Mouse (Mus musculus) ES-Bruce4 (cell line): ENCODE data around the gene Ksr1. TPM values are rescaled to one million over a fixed set of nuclear protein-coding genes. Genes with fewer than 3 reads are reported as not detected.
A peak's percentile ranks its signal among the peaks of the same experiment; 100 is the strongest.

Experiments
- H3K27ac ChIP-seq: 2 replicates; pipeline ENCODE4 v1.5.1; 2012; ENCODE audit warnings: low read length, inconsistent platforms; ENCODE audit not compliant: insufficient read depth
- H3K27me3 ChIP-seq: 2 replicates; pipeline ENCODE4 v1.6.1; 2012; ENCODE audit warnings: mild to moderate bottlenecking, low read length, inconsistent platforms; ENCODE audit not compliant: control insufficient read depth, poor library complexity, insufficient read depth, severe bottlenecking
- H3K36me3 ChIP-seq: 2 replicates; pipeline ENCODE4 v1.6.1; 2012; ENCODE audit warnings: inconsistent platforms, mild to moderate bottlenecking, low read length, moderate library complexity; ENCODE audit not compliant: control insufficient read depth, poor library complexity, insufficient read depth, severe bottlenecking
- H3K4me1 ChIP-seq: one replicate; pipeline ENCODE4 v1.8.1; 2011; ENCODE audit warnings: low read length; ENCODE audit not compliant: control insufficient read depth, insufficient read depth
- H3K4me3 ChIP-seq: 2 replicates; pipeline ENCODE4 v1.5.1; 2011; ENCODE audit warnings: low read depth, mild to moderate bottlenecking, low read length
- H3K9ac ChIP-seq: 2 replicates; pipeline ENCODE4 v1.6.1; 2012; ENCODE audit warnings: low read depth, mild to moderate bottlenecking, inconsistent platforms; ENCODE audit not compliant: poor library complexity, severe bottlenecking
- H3K9me3 ChIP-seq: replicated peaks from 2 replicates; pipeline ENCODE4 v1.6.1; 2012; ENCODE audit warnings: mild to moderate bottlenecking, low read length, inconsistent platforms; ENCODE audit not compliant: control insufficient read depth, poor library complexity, insufficient read depth, severe bottlenecking
- CTCF ChIP-seq: IDR thresholded peaks from one replicate; pipeline ENCODE4 v1.8.1; 2011; ENCODE audit warnings: low read depth, low read length
- EP300 ChIP-seq: IDR thresholded peaks from 2 replicates; pipeline ENCODE4 v1.6.1; 2011; ENCODE audit warnings: low read depth, low read length; ENCODE audit not compliant: insufficient read depth
- POLR2A ChIP-seq: IDR thresholded peaks from one replicate; pipeline ENCODE4 v1.8.1; 2011; ENCODE audit warnings: low read length; ENCODE audit not compliant: insufficient read depth
- polyA plus RNA-seq: library from polyadenylated mRNA; stranded (reverse); fragments of >200 nt; gene quantifications from 2 replicates; pipeline ENCODE4 v1.2.4, GENCODE M21; 2011; ENCODE audit warnings: low read depth; ENCODE audit not compliant: missing spikeins, insufficient read depth, insufficient read length

Ksr1 gene
- polyA plus RNA-seq, 1 experiment = 7.7 TPM

- Histone ChIP-seq H3K27ac (no peak overlapping the region), H3K36me3 (no peaks in the 10 kb centered on the region), H3K9ac (no peak overlapping the region), H3K4me1 (no peaks in the 10 kb centered on the region), H3K27me3 (no peaks in the 10 kb centered on the region), H3K9me3 (peaks cover under 1% of the 10 kb centered on the region; the same call in 1 of the 2 replicates), H3K4me3 (no peak overlapping the region)
- TF ChIP-seq EP300 (no peak), POLR2A (no peak), CTCF (no peak)
Observed at GRCm38 (mm10) chr11:78982513-78983291, 163.5 kb downstream of the Ksr1 start.

- Histone ChIP-seq H3K9me3 (no peaks in the 10 kb centered on the region), H3K4me3 (no peak overlapping the region), H3K9ac (no peak overlapping the region), H3K4me1 (no peaks in the 10 kb centered on the region), H3K27me3 (no peaks in the 10 kb centered on the region), H3K36me3 (no peaks in the 10 kb centered on the region), H3K27ac (no peak overlapping the region)
- TF ChIP-seq CTCF = no peak
Observed at GRCm38 (mm10) chr11:78982042-78982441, 164.2 kb downstream of the Ksr1 start.

- H3K27me3 ChIP-seq = no peaks in the 10 kb centered on the region
- no peaks in the 10 kb centered on the region for H3K36me3 ChIP-seq
- no peak for TF ChIP-seq CTCF
- no peak for TF ChIP-seq EP300
- TF ChIP-seq POLR2A = no peak
- H3K9me3 ChIP-seq = no peaks in the 10 kb centered on the region
- no peak overlapping the region for H3K4me3 ChIP-seq
- no peaks in the 10 kb centered on the region for H3K4me1 ChIP-seq
- H3K27ac ChIP-seq = no peak overlapping the region
- no peak overlapping the region for H3K9ac ChIP-seq
Observed at GRCm38 (mm10) chr11:78980083-78980634, 166.0 kb downstream of the Ksr1 start.

- no peaks in the 10 kb centered on the region for H3K9me3 ChIP-seq
- H3K4me3 ChIP-seq = no peak overlapping the region
- no peak overlapping the region for H3K9ac ChIP-seq
- peak overlapping the region; percentile 76 for H3K27ac ChIP-seq
- H3K4me1 ChIP-seq = no peaks in the 10 kb centered on the region
- H3K36me3 ChIP-seq = no peaks in the 10 kb centered on the region
- TF ChIP-seq EP300 (peak; percentile 64), CTCF (no peak), POLR2A (no peak)
- H3K27me3 ChIP-seq = no peaks in the 10 kb centered on the region
Observed at GRCm38 (mm10) chr11:78978176-78979019, 167.8 kb downstream of the Ksr1 start.

- no peaks in the 10 kb centered on the region for H3K27me3 ChIP-seq
- TF ChIP-seq EP300 (no peak), POLR2A (no peak), CTCF (no peak)
- H3K4me1 ChIP-seq = no peaks in the 10 kb centered on the region
- H3K9me3 ChIP-seq = no peaks in the 10 kb centered on the region
- no peaks in the 10 kb centered on the region for H3K36me3 ChIP-seq
- H3K4me3 ChIP-seq = no peak overlapping the region
- H3K27ac ChIP-seq = peak overlapping the region; percentile 65
- no peak overlapping the region for H3K9ac ChIP-seq
Observed at GRCm38 (mm10) chr11:78976731-78977510, 169.3 kb downstream of the Ksr1 start.
